Mouse (Mus musculus): Measurements from ENCODE around the gene Tuft1. TPM values are rescaled to one million over a fixed set of nuclear protein-coding genes. Genes with fewer than 3 reads are reported as not detected.
"Not testable (repeated sequence)": the region's sequence is repeated elsewhere in the genome, so short reads cannot be mapped to it uniquely, and the experiment has no call there.

Tuft1 gene
- polyA plus RNA-seq, 1 experiment from 2014 or later = 11.6 TPM

GRCm38 (mm10) chr3:94675101-94675500 lies 16.4 kb upstream of the Tuft1 start:
- not testable (repeated sequence) for H3K4me2 ChIP-seq (ENCODE audit: low read depth, low read length); H3K9ac ChIP-seq (ENCODE audit: low read depth, low read length); H3K27me3 ChIP-seq (replicated peaks; ENCODE audit: control insufficient read depth, insufficient read depth, low read length); H3K4me3 ChIP-seq (ENCODE audit: low read length); H3K27ac ChIP-seq (ENCODE audit: low read length); H3K4me1 ChIP-seq (ENCODE audit: control insufficient read depth, insufficient read depth, low read length); H3K9me3 ChIP-seq (ENCODE audit: control insufficient read depth, low read length); H3K36me3 ChIP-seq (ENCODE audit: control insufficient read depth, insufficient read depth, low read length); ATAC-seq
- WGBS = 67% methylated on average over 9 of the region's 9 CpGs

GRCm38 (mm10) chr3:94665896-94666295 lies 7.2 kb upstream of the Tuft1 start:
- H3K4me1 ChIP-seq (ENCODE audit: control insufficient read depth, insufficient read depth, low read length); H3K36me3 ChIP-seq (ENCODE audit: control insufficient read depth, insufficient read depth, low read length); H3K9ac ChIP-seq (ENCODE audit: low read depth, low read length); H3K4me3 ChIP-seq (ENCODE audit: low read length); H3K27me3 ChIP-seq (replicated peaks; ENCODE audit: control insufficient read depth, insufficient read depth, low read length); H3K9me3 ChIP-seq (ENCODE audit: control insufficient read depth, low read length); H3K4me2 ChIP-seq (ENCODE audit: low read depth, low read length); H3K27ac ChIP-seq (ENCODE audit: low read length): not testable (repeated sequence)
- WGBS = 16% methylated on average over 7 of the region's 7 CpGs
- peak; percentile 39 for ATAC-seq

GRCm38 (mm10) chr3:94665060-94665802 lies 6.6 kb upstream of the Tuft1 start:
- H3K27ac ChIP-seq (ENCODE audit: low read length); H3K9ac ChIP-seq (ENCODE audit: low read depth, low read length); H3K9me3 ChIP-seq (ENCODE audit: control insufficient read depth, low read length); H3K36me3 ChIP-seq (ENCODE audit: control insufficient read depth, insufficient read depth, low read length); H3K4me2 ChIP-seq (ENCODE audit: low read depth, low read length); H3K4me3 ChIP-seq (ENCODE audit: low read length); H3K27me3 ChIP-seq (replicated peaks; ENCODE audit: control insufficient read depth, insufficient read depth, low read length); H3K4me1 ChIP-seq (ENCODE audit: control insufficient read depth, insufficient read depth, low read length): not testable (repeated sequence)
- peak; percentile 29; the same call in 1 of the 2 replicates for ATAC-seq
- WGBS = 76% methylated on average over 3 of the region's 5 CpGs

GRCm38 (mm10) chr3:94660841-94661240 lies 2.2 kb upstream of the Tuft1 start:
- not testable (repeated sequence) for H3K9ac ChIP-seq (ENCODE audit: low read depth, low read length); ATAC-seq; H3K9me3 ChIP-seq (ENCODE audit: control insufficient read depth, low read length); H3K4me2 ChIP-seq (ENCODE audit: low read depth, low read length); H3K27me3 ChIP-seq (replicated peaks; ENCODE audit: control insufficient read depth, insufficient read depth, low read length); H3K4me3 ChIP-seq (ENCODE audit: low read length); H3K4me1 ChIP-seq (ENCODE audit: control insufficient read depth, insufficient read depth, low read length); H3K27ac ChIP-seq (ENCODE audit: low read length); H3K36me3 ChIP-seq (ENCODE audit: control insufficient read depth, insufficient read depth, low read length)
- 88% methylated on average over 2 of the region's 2 CpGs for WGBS

GRCm38 (mm10) chr3:94659142-94659748 lies 573 bp upstream of the Tuft1 start:
- not testable (repeated sequence) for H3K27me3 ChIP-seq (replicated peaks; ENCODE audit: control insufficient read depth, insufficient read depth, low read length); H3K9ac ChIP-seq (ENCODE audit: low read depth, low read length); H3K36me3 ChIP-seq (ENCODE audit: control insufficient read depth, insufficient read depth, low read length); H3K9me3 ChIP-seq (ENCODE audit: control insufficient read depth, low read length); H3K4me1 ChIP-seq (ENCODE audit: control insufficient read depth, insufficient read depth, low read length)
- WGBS = 23% methylated on average over 8 of the region's 10 CpGs
- H3K4me3 ChIP-seq (ENCODE audit: low read length) = peak overlapping the region; percentile 33
- H3K27ac ChIP-seq (ENCODE audit: low read length) = peak overlapping the region; percentile 86
- ATAC-seq = peak; percentile 93
- H3K4me2 ChIP-seq (ENCODE audit: low read depth, low read length) = peak overlapping the region; percentile 30

- WGBS = 4% methylated on average over 22 of the region's 47 CpGs
Measured at GRCm38 (mm10) chr3:94657852-94658739, 576 bp downstream of the Tuft1 start.

GRCm38 (mm10) chr3:94653967-94654366 lies 4.7 kb downstream of the Tuft1 start:
- H3K4me1 ChIP-seq (ENCODE audit: control insufficient read depth, insufficient read depth, low read length) = peaks cover 19% of the 10 kb centered on the region
- not testable (repeated sequence) for H3K27ac ChIP-seq (ENCODE audit: low read length); H3K4me2 ChIP-seq (ENCODE audit: low read depth, low read length); H3K9ac ChIP-seq (ENCODE audit: low read depth, low read length); H3K9me3 ChIP-seq (ENCODE audit: control insufficient read depth, low read length); H3K27me3 ChIP-seq (replicated peaks; ENCODE audit: control insufficient read depth, insufficient read depth, low read length); H3K36me3 ChIP-seq (ENCODE audit: control insufficient read depth, insufficient read depth, low read length); ATAC-seq; H3K4me3 ChIP-seq (ENCODE audit: low read length)
- WGBS = 62% methylated on average over 1 of the region's 1 CpGs

More at GRCm38 (mm10) chr3:94657852-94658739, 576 bp downstream of the Tuft1 start:
- not testable (repeated sequence) for H3K36me3 ChIP-seq (ENCODE audit: control insufficient read depth, insufficient read depth, low read length); H3K27ac ChIP-seq (ENCODE audit: low read length); H3K4me1 ChIP-seq (ENCODE audit: control insufficient read depth, insufficient read depth, low read length); H3K27me3 ChIP-seq (replicated peaks; ENCODE audit: control insufficient read depth, insufficient read depth, low read length); H3K9me3 ChIP-seq (ENCODE audit: control insufficient read depth, low read length)
- peak; percentile 39 for ATAC-seq
- H3K4me3 ChIP-seq (ENCODE audit: low read length) = peak overlapping the region; percentile 48
- peak overlapping the region; percentile 70 for H3K9ac ChIP-seq (ENCODE audit: low read depth, low read length)
- H3K4me2 ChIP-seq (ENCODE audit: low read depth, low read length) = peak overlapping the region; percentile 60

- ATAC-seq = peak; percentile 7; the same call in 1 of the 2 replicates
- H3K4me3 ChIP-seq (ENCODE audit: low read length) = no peak overlapping the region
- 63% methylated on average over 7 of the region's 7 CpGs for WGBS
- no peak overlapping the region for H3K27ac ChIP-seq (ENCODE audit: low read length)
- H3K27me3 ChIP-seq (replicated peaks; ENCODE audit: control insufficient read depth, insufficient read depth, low read length) = no peaks in the 10 kb centered on the region
- H3K36me3 ChIP-seq (ENCODE audit: control insufficient read depth, insufficient read depth, low read length) = no peaks in the 10 kb centered on the region
- 0 out of 2 replicates have a peak overlapping the region, but pooled peaks have one; percentile 10 for H3K4me2 ChIP-seq (ENCODE audit: low read depth, low read length)
- peaks cover 24% of the 10 kb centered on the region for H3K4me1 ChIP-seq (ENCODE audit: control insufficient read depth, insufficient read depth, low read length)
- no peaks in the 10 kb centered on the region for H3K9me3 ChIP-seq (ENCODE audit: control insufficient read depth, low read length)
- no peak overlapping the region for H3K9ac ChIP-seq (ENCODE audit: low read depth, low read length)
Measured at GRCm38 (mm10) chr3:94650409-94650808, 8.3 kb downstream of the Tuft1 start.
